Mouse (Mus musculus): ENCODE data around the gene Mxd1. TPM values are rescaled to one million over a fixed set of nuclear protein-coding genes. Genes with fewer than 3 reads are reported as not detected.

The Mxd1 gene
- polyA plus RNA-seq, 1 experiment from 2014 or later = 11.9 TPM

GRCm38 (mm10) chr6:86623201-86623600, 45.8 kb downstream of the Mxd1 start:
- no peaks in the 10 kb centered on the region for H3K4me1 ChIP-seq

GRCm38 (mm10) chr6:86615301-86615700, 53.7 kb downstream of the Mxd1 start:
- no peaks in the 10 kb centered on the region for H3K4me1 ChIP-seq
- no peak overlapping the region for H3K4me2 ChIP-seq
- no peaks in the 10 kb centered on the region for H3K9me3 ChIP-seq (replicated peaks)
- no peak for ATAC-seq (replicated peaks; ENCODE audit: low FRiP score)
- H3K27ac ChIP-seq = no peak overlapping the region
- 91% methylated on average over 4 of the region's 4 CpGs for WGBS
- no peak overlapping the region for H3K9ac ChIP-seq
- H3K36me3 ChIP-seq = no peaks in the 10 kb centered on the region
- no peaks in the 10 kb centered on the region for H3K27me3 ChIP-seq
- H3K4me3 ChIP-seq (replicated peaks) = no peak overlapping the region

More at GRCm38 (mm10) chr6:86623201-86623600, 45.8 kb downstream of the Mxd1 start:
- no peak overlapping the region for H3K4me2 ChIP-seq
- H3K27ac ChIP-seq = no peak overlapping the region
- 84% methylated on average over 4 of the region's 4 CpGs for WGBS
- no peaks in the 10 kb centered on the region for H3K27me3 ChIP-seq
- no peak overlapping the region for H3K9ac ChIP-seq
- H3K36me3 ChIP-seq = no peaks in the 10 kb centered on the region
- H3K9me3 ChIP-seq (replicated peaks) = no peaks in the 10 kb centered on the region
- no peak for ATAC-seq (replicated peaks; ENCODE audit: low FRiP score)
- H3K4me3 ChIP-seq (replicated peaks) = no peak overlapping the region

- Histone ChIP-seq H3K27me3 (no peaks in the 10 kb centered on the region), H3K4me3 (replicated peaks) (no peak overlapping the region), H3K9ac (no peak overlapping the region), H3K9me3 (replicated peaks) (no peaks in the 10 kb centered on the region), H3K4me1 (peaks cover 1% of the 10 kb centered on the region; the same call in 1 of the 2 replicates), H3K27ac (no peak overlapping the region), H3K4me2 (no peak overlapping the region), H3K36me3 (no peaks in the 10 kb centered on the region)
- no peak for ATAC-seq (replicated peaks; ENCODE audit: low FRiP score)
- 50% methylated on average over 5 of the region's 5 CpGs for WGBS
Observed at GRCm38 (mm10) chr6:86610714-86611113, 58.2 kb downstream of the Mxd1 start.

GRCm38 (mm10) chr6:86609235-86609634, 59.7 kb downstream of the Mxd1 start:
- H3K27ac ChIP-seq = no peak overlapping the region
- H3K4me3 ChIP-seq (replicated peaks) = no peak overlapping the region
- H3K9ac ChIP-seq = no peak overlapping the region
- peaks cover 6% of the 10 kb centered on the region for H3K4me1 ChIP-seq
- 94% methylated on average over 6 of the region's 6 CpGs for WGBS
- H3K4me2 ChIP-seq = no peak overlapping the region
- ATAC-seq (replicated peaks; ENCODE audit: low FRiP score) = no peak
- H3K9me3 ChIP-seq (replicated peaks) = no peaks in the 10 kb centered on the region
- H3K36me3 ChIP-seq = no peaks in the 10 kb centered on the region
- H3K27me3 ChIP-seq = no peaks in the 10 kb centered on the region

GRCm38 (mm10) chr6:86607471-86607870, 61.5 kb downstream of the Mxd1 start:
- Histone ChIP-seq H3K9ac (no peak overlapping the region), H3K4me3 (replicated peaks) (no peak overlapping the region), H3K27ac (no peak overlapping the region), H3K4me1 (peaks cover 6% of the 10 kb centered on the region), H3K27me3 (no peaks in the 10 kb centered on the region), H3K4me2 (no peak overlapping the region), H3K9me3 (replicated peaks) (no peaks in the 10 kb centered on the region), H3K36me3 (no peaks in the 10 kb centered on the region)
- WGBS = 66% methylated on average over 6 of the region's 6 CpGs
- no peak for ATAC-seq (replicated peaks; ENCODE audit: low FRiP score)

GRCm38 (mm10) chr6:86606289-86606688, 62.7 kb downstream of the Mxd1 start:
- no peaks in the 10 kb centered on the region for H3K36me3 ChIP-seq
- 76% methylated on average over 4 of the region's 4 CpGs for WGBS

GRCm38 (mm10) chr6:86605260-86605659, 63.7 kb downstream of the Mxd1 start:
- no peaks in the 10 kb centered on the region for H3K27me3 ChIP-seq
- no peak overlapping the region for H3K4me2 ChIP-seq
- no peaks in the 10 kb centered on the region for H3K9me3 ChIP-seq (replicated peaks)
- H3K36me3 ChIP-seq = no peaks in the 10 kb centered on the region
- 35% methylated on average over 7 of the region's 7 CpGs for WGBS
- H3K4me3 ChIP-seq (replicated peaks) = no peak overlapping the region
- H3K4me1 ChIP-seq = peaks cover 7% of the 10 kb centered on the region
- no peak overlapping the region for H3K27ac ChIP-seq
- ATAC-seq (replicated peaks; ENCODE audit: low FRiP score) = no peak
- no peak overlapping the region for H3K9ac ChIP-seq

More at GRCm38 (mm10) chr6:86606289-86606688, 62.7 kb downstream of the Mxd1 start:
- Histone ChIP-seq H3K4me3 (replicated peaks) (no peak overlapping the region), H3K4me2 (no peak overlapping the region), H3K9ac (no peak overlapping the region), H3K4me1 (peaks cover 6% of the 10 kb centered on the region), H3K27me3 (no peaks in the 10 kb centered on the region), H3K27ac (no peak overlapping the region), H3K9me3 (replicated peaks) (no peaks in the 10 kb centered on the region)
- ATAC-seq (replicated peaks; ENCODE audit: low FRiP score) = no peak

DNA sequence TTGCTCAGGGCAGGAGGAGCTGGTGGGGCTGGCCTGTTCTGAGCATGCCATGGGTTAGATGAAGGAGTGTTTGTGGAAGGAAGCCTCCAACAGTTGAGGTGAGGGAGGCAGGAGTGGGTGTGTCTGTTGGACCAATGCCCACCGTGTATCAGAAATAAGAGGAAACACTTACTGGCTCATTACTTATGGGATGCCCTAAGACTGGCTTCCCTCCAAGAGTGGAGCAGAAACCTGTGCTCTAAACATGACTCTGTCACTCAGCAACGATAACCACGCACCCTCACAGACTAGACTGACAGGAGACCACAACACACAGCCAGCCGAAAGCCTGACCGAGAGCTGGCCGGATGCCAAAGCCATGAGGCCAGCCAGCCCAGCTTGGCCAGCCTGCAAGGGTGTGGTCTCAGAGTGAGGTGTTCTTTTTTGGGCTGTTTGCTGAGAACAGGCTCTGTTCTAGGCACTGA, 69.0 kb downstream of the Mxd1 start:
- H3K4me2 ChIP-seq = 0 out of 2 replicates have a peak overlapping the region, but pooled peaks have one; percentile 12
- peak; percentile 57; the same call in 1 of the 2 replicates for ATAC-seq (replicated peaks; ENCODE audit: low FRiP score)
- no peak overlapping the region for H3K9ac ChIP-seq
- H3K4me1 ChIP-seq = peaks cover 11% of the 10 kb centered on the region
- H3K27ac ChIP-seq = 0 out of 2 replicates have a peak overlapping the region, but pooled peaks have one; percentile 10
- H3K4me3 ChIP-seq (replicated peaks) = no peak overlapping the region
- WGBS = 42% methylated on average over 6 of the region's 6 CpGs
- no peaks in the 10 kb centered on the region for H3K9me3 ChIP-seq (replicated peaks)
- H3K27me3 ChIP-seq = no peaks in the 10 kb centered on the region
- H3K36me3 ChIP-seq = no peaks in the 10 kb centered on the region

GRCm38 (mm10) chr6:86599197-86599596, 69.8 kb downstream of the Mxd1 start:
- H3K4me3 ChIP-seq (replicated peaks) = no peak overlapping the region
- no peak overlapping the region for H3K4me2 ChIP-seq
- H3K27ac ChIP-seq = no peak overlapping the region
- H3K9ac ChIP-seq = no peak overlapping the region
- no peaks in the 10 kb centered on the region for H3K27me3 ChIP-seq
- ATAC-seq (replicated peaks; ENCODE audit: low FRiP score) = 0 out of 2 replicates have a peak, but pooled peaks have one; percentile 24
- WGBS = 17% methylated on average over 4 of the region's 4 CpGs
- H3K9me3 ChIP-seq (replicated peaks) = no peaks in the 10 kb centered on the region
- no peaks in the 10 kb centered on the region for H3K36me3 ChIP-seq
- H3K4me1 ChIP-seq = peaks cover 11% of the 10 kb centered on the region

DNA sequence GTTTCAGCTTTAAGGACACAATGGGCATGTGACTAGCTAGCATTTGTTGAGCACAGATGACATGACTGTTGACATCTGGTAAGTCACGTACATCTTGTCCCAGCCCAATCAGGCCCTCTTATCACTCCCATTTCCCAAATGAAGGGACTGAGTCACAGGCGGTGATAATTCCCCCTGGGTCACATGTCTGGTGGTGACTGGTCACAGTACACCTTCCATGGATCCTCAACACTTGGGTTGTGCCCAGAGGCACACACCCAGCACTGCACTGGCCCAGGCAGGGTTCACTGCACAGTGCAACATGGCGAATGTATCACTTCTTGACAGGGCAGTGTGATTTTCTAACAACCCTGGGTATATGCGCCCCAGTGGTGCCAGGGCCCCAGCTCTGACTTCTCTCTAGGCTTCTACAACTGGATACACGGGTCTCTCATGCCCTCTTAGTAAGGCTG, 70.2 kb downstream of the Mxd1 start:
- WGBS = 76% methylated on average over 5 of the region's 5 CpGs
- peak; percentile 40; the same call in 1 of the 2 replicates for ATAC-seq (replicated peaks; ENCODE audit: low FRiP score)
- Histone ChIP-seq H3K4me1 (peaks cover 11% of the 10 kb centered on the region), H3K9ac (no peak overlapping the region), H3K9me3 (replicated peaks) (no peaks in the 10 kb centered on the region), H3K36me3 (no peaks in the 10 kb centered on the region), H3K4me3 (replicated peaks) (no peak overlapping the region), H3K4me2 (no peak overlapping the region), H3K27ac (no peak overlapping the region), H3K27me3 (no peaks in the 10 kb centered on the region)

Other genes with a start within 250 kb of the Mxd1 start
- gene Gm44790, start 242.5 kb downstream of the Mxd1 start, polyA plus RNA-seq (2015; fragmentation: Nextera tagmentation; extraction: Ambion mirVana) = 0.43 and 0.51 TPM in 2 replicates
- 24.4 and 25.5 TPM in 2 replicates for gene C87436, start 230.8 kb downstream of the Mxd1 start, polyA plus RNA-seq (2015; fragmentation: Nextera tagmentation; extraction: Ambion mirVana)
- gene Pcbp1, start 142.8 kb downstream of the Mxd1 start, polyA plus RNA-seq (2015; fragmentation: Nextera tagmentation; extraction: Ambion mirVana) = 488 and 506 TPM in 2 replicates
- gene Asprv1, start 41.0 kb downstream of the Mxd1 start, polyA plus RNA-seq (2015; fragmentation: Nextera tagmentation; extraction: Ambion mirVana) = 2.6 and 4.5 TPM in 2 replicates
- gene Snrnp27, start 15.4 kb upstream of the Mxd1 start, polyA plus RNA-seq (2015; fragmentation: Nextera tagmentation; extraction: Ambion mirVana) = 106 and 123 TPM in 2 replicates
- gene Gmcl1, start 64.2 kb upstream of the Mxd1 start, polyA plus RNA-seq (2015; fragmentation: Nextera tagmentation; extraction: Ambion mirVana) = 34.1 and 35.0 TPM in 2 replicates
- gene Anxa4, start 124.4 kb upstream of the Mxd1 start, polyA plus RNA-seq (2015; fragmentation: Nextera tagmentation; extraction: Ambion mirVana) = 40.0 and 43.8 TPM in 2 replicates
- 12.1 and 13.5 TPM in 2 replicates for gene Aak1, start 180.4 kb upstream of the Mxd1 start, polyA plus RNA-seq (2015; fragmentation: Nextera tagmentation; extraction: Ambion mirVana)

Data from kidney, embryonic 15.5 days (tissue).